Mouse (Mus musculus) liver, embryonic 11.5 days (tissue): Measurements from ENCODE around the gene Majin. TPM values are rescaled to one million over a fixed set of nuclear protein-coding genes. Genes with fewer than 3 reads are reported as not detected.

ENCODE experiments used
- ATAC-seq: fragments of 200-750 bp; cut with Nextera tagmentation; replicated peaks from 2 replicates; pipeline ENCODE4 v1.8.0; 2017; ENCODE audit warnings: moderate number of reproducible peaks, mild to moderate bottlenecking, moderate TSS enrichment, moderate library complexity; ENCODE audit not compliant: low FRiP score
- DNase-seq: peaks from one replicate; pipeline ENCODE4 v3.0.0-alpha.2; 2017; ENCODE audit warnings: low spot score
- H3K27ac ChIP-seq: fragments of 300-500 bp; sonication (generic); 2 replicates; pipeline ENCODE4 v1.5.1; 2014; ENCODE audit warnings: mild to moderate bottlenecking, low read depth, low read length, control low read depth
- H3K27me3 ChIP-seq: fragments of 300-500 bp; sonication (generic); replicated peaks from 2 replicates; pipeline ENCODE4 v1.6.1; 2014; ENCODE audit warnings: low read length, mixed read lengths; ENCODE audit not compliant: control insufficient read depth, insufficient read depth
- H3K36me3 ChIP-seq: fragments of 300-500 bp; sonication (generic); 2 replicates; pipeline ENCODE4 v1.6.1; 2014; ENCODE audit warnings: mild to moderate bottlenecking, low read length, moderate library complexity, mixed read lengths; ENCODE audit not compliant: control insufficient read depth, insufficient read depth
- H3K4me1 ChIP-seq: fragments of 300-500 bp; sonication (generic); replicated peaks from 2 replicates; pipeline ENCODE4 v1.6.1; 2014; ENCODE audit warnings: low read length, mixed read lengths; ENCODE audit not compliant: control insufficient read depth, insufficient read depth
- H3K4me2 ChIP-seq: fragments of 300-500 bp; sonication (generic); 2 replicates; pipeline ENCODE4 v1.6.1; 2014; ENCODE audit warnings: mild to moderate bottlenecking, control low read depth, moderate library complexity
- H3K4me3 ChIP-seq: fragments of 300-500 bp; sonication (generic); 2 replicates; pipeline ENCODE4 v1.5.1; 2014; ENCODE audit warnings: low read depth, low read length, control low read depth
- H3K9ac ChIP-seq: fragments of 300-500 bp; sonication (generic); 2 replicates; pipeline ENCODE4 v1.6.1; 2014; ENCODE audit warnings: low read depth, low read length, control low read depth
- H3K9me3 ChIP-seq: fragments of 300-500 bp; sonication (generic); 2 replicates; pipeline ENCODE4 v1.6.1; 2016; ENCODE audit warnings: low read length, inconsistent platforms, mixed read lengths; ENCODE audit not compliant: control insufficient read depth
- WGBS: fragments of 180-500 bp; shearing (Covaris S2); extraction: QIAGEN DNeasy Blood & Tissue Kit; methylation state at CpG from one replicate; pipeline ENCODE4 v1.1.7; 2014; 5-methylcytosine and 5-hydroxymethylcytosine counted together
- polyA plus RNA-seq: library from polyadenylated mRNA; unstranded; fragments of >200 nt; fragmentation: Nextera tagmentation; extraction: Ambion mirVana; gene quantifications from 2 replicates; pipeline ENCODE4 v1.2.1, GENCODE M21; 2014

The Majin gene
- polyA plus RNA-seq, result not detected in 2 replicates

GRCm38 (mm10) chr19:6184131-6184530 is at the start of gene Majin:
TSS of gene Majin (plus strand) at chr19:6184388.
- H3K4me2 ChIP-seq, result no peak within 1 kb of the TSS
- H3K4me3 ChIP-seq, result no peak within 1 kb of the TSS
- no peaks in the 10 kb centered on the region for H3K9me3 ChIP-seq
- H3K27me3 ChIP-seq, result 0 out of 2 replicates have a peak, but pooled peaks cover 3% of the 10 kb centered on the region
- H3K4me1 ChIP-seq, result no peaks in the 10 kb centered on the region
- WGBS, result 72% methylated on average over 23 of the region's 23 CpGs
- DNase-seq (no peak), ATAC-seq (no peak)
- H3K27ac ChIP-seq, result no peak within 1 kb of the TSS
- H3K9ac ChIP-seq, result no peak within 1 kb of the TSS
- H3K36me3 ChIP-seq, result no peaks in the 10 kb centered on the region

GRCm38 (mm10) chr19:6136397-6136796 is 47.8 kb upstream of the Majin start:
- H3K36me3 ChIP-seq, result peaks cover 6% of the 10 kb centered on the region; the same call in 1 of the 2 replicates
- peaks cover 26% of the 10 kb centered on the region for H3K4me1 ChIP-seq
- no peaks in the 10 kb centered on the region for H3K27me3 ChIP-seq
- ATAC-seq (no peak), DNase-seq (no peak)
- no peaks in the 10 kb centered on the region for H3K9me3 ChIP-seq
- WGBS, result 86% methylated on average over 3 of the region's 3 CpGs
- no peak overlapping the region for H3K27ac ChIP-seq
- no peak overlapping the region for H3K4me2 ChIP-seq
- H3K4me3 ChIP-seq, result no peak overlapping the region
- no peak overlapping the region for H3K9ac ChIP-seq

- peak overlapping the region; percentile 63 for H3K4me3 ChIP-seq
- no peak for ATAC-seq
Observed at GRCm38 (mm10) chr19:6139701-6140100, 44.5 kb upstream of the Majin start.

GRCm38 (mm10) chr19:6140374-6140677 is 43.9 kb upstream of the Majin start:
- H3K4me3 ChIP-seq, result peak overlapping the region; percentile 63
- H3K4me2 ChIP-seq, result peak overlapping the region; percentile 87
- peak overlapping the region; percentile 93 for H3K27ac ChIP-seq
- H3K27me3 ChIP-seq, result no peaks in the 10 kb centered on the region
- peaks cover 6% of the 10 kb centered on the region; the same call in 1 of the 2 replicates for H3K36me3 ChIP-seq
- H3K4me1 ChIP-seq, result peaks cover 5% of the 10 kb centered on the region; the same call in 1 of the 2 replicates
- no peaks in the 10 kb centered on the region for H3K9me3 ChIP-seq
- no peak for ATAC-seq
- peak overlapping the region; percentile 83 for H3K9ac ChIP-seq
- no peak for DNase-seq
- 6% methylated on average over 16 of the region's 16 CpGs for WGBS

More at GRCm38 (mm10) chr19:6139701-6140100, 44.5 kb upstream of the Majin start:
- 87% methylated on average over 6 of the region's 6 CpGs for WGBS
- Histone ChIP-seq H3K27ac (no peak overlapping the region), H3K9ac (peak overlapping the region; percentile 83), H3K4me1 (peaks cover 5% of the 10 kb centered on the region; the same call in 1 of the 2 replicates), H3K27me3 (no peaks in the 10 kb centered on the region), H3K9me3 (no peaks in the 10 kb centered on the region), H3K36me3 (peaks cover 6% of the 10 kb centered on the region; the same call in 1 of the 2 replicates), H3K4me2 (peak overlapping the region; percentile 87)
- DNase-seq, result no peak

GRCm38 (mm10) chr19:6140678-6141393 is 43.4 kb upstream of the Majin start, which contains the start of gene Batf2:
TSS of gene Batf2 (plus strand) at chr19:6140983.
- H3K27ac ChIP-seq, result peak within 1 kb of the TSS; percentile 93

GRCm38 (mm10) chr19:6141394-6141749 is 42.8 kb upstream of the Majin start, which contains the start of gene Arl2:
TSS of gene Arl2 (minus strand) at chr19:6141548.
- DNase-seq, result no peak

More at GRCm38 (mm10) chr19:6140678-6141393, 43.4 kb upstream of the Majin start, which contains the start of gene Batf2:
- DNase-seq (peak; percentile 93), ATAC-seq (peak; percentile 92)
- Histone ChIP-seq H3K4me2 (peak within 1 kb of the TSS; percentile 87), H3K9me3 (no peaks in the 10 kb centered on the region), H3K36me3 (peaks cover 4% of the 10 kb centered on the region; the same call in 1 of the 2 replicates), H3K27me3 (no peaks in the 10 kb centered on the region), H3K4me1 (peaks cover 5% of the 10 kb centered on the region; the same call in 1 of the 2 replicates), H3K4me3 (peak within 1 kb of the TSS; percentile 63), H3K9ac (peak within 1 kb of the TSS; percentile 83)
- under 1% methylated on average over 68 of the region's 68 CpGs for WGBS

GRCm38 (mm10) chr19:6144842-6145241 is 39.3 kb upstream of the Majin start:
- WGBS, result 69% methylated on average over 5 of the region's 5 CpGs
- Histone ChIP-seq H3K4me3 (no peak overlapping the region), H3K27ac (no peak overlapping the region), H3K9me3 (no peaks in the 10 kb centered on the region), H3K27me3 (no peaks in the 10 kb centered on the region), H3K4me1 (peaks cover 4% of the 10 kb centered on the region; the same call in 1 of the 2 replicates), H3K9ac (no peak overlapping the region), H3K36me3 (no peaks in the 10 kb centered on the region), H3K4me2 (no peak overlapping the region)
- ATAC-seq, result no peak
- no peak for DNase-seq

More at GRCm38 (mm10) chr19:6141394-6141749, 42.8 kb upstream of the Majin start, which contains the start of gene Arl2:
- no peaks in the 10 kb centered on the region for H3K27me3 ChIP-seq
- peak within 1 kb of the TSS; percentile 87 for H3K4me2 ChIP-seq
- no peaks in the 10 kb centered on the region; the same call in 1 of the 2 replicates for H3K36me3 ChIP-seq
- peak within 1 kb of the TSS; percentile 63 for H3K4me3 ChIP-seq
- H3K9me3 ChIP-seq, result no peaks in the 10 kb centered on the region
- peak; percentile 79 for ATAC-seq
- peak within 1 kb of the TSS; percentile 93 for H3K27ac ChIP-seq
- peaks cover 5% of the 10 kb centered on the region; the same call in 1 of the 2 replicates for H3K4me1 ChIP-seq
- peak within 1 kb of the TSS; percentile 83 for H3K9ac ChIP-seq
- WGBS, result under 1% methylated on average over 15 of the region's 15 CpGs

GRCm38 (mm10) chr19:6155174-6155573 is 29.0 kb upstream of the Majin start:
- no peak; the same call in 1 of the 2 replicates for ATAC-seq

More at GRCm38 (mm10) chr19:6155174-6155573, 29.0 kb upstream of the Majin start:
- Histone ChIP-seq H3K9ac (no peak overlapping the region), H3K36me3 (no peaks in the 10 kb centered on the region), H3K27me3 (no peaks in the 10 kb centered on the region), H3K4me3 (no peak overlapping the region), H3K27ac (no peak overlapping the region), H3K4me2 (no peak overlapping the region), H3K9me3 (no peaks in the 10 kb centered on the region), H3K4me1 (no peaks in the 10 kb centered on the region)
- no peak for DNase-seq
- 73% methylated on average over 9 of the region's 9 CpGs for WGBS
